Mouse (Mus musculus) cerebellum, adult 2 months (tissue): Measurements from ENCODE around the gene Ttyh1.

Experiments
- CTCF ChIP-seq: fragments of 200-500 bp; IDR thresholded peaks from 2 replicates; pipeline ENCODE4 v1.5.1; 2011; ENCODE audit warnings: low read depth, mild to moderate bottlenecking, control low read depth, low read length, moderate library complexity, borderline replicate concordance; ENCODE audit not compliant: insufficient read depth
- POLR2A ChIP-seq: fragments of 200-500 bp; IDR thresholded peaks from 2 replicates; pipeline ENCODE4 v1.6.1; 2011; ENCODE audit warnings: low read length, control low read depth, borderline replicate concordance; ENCODE audit not compliant: insufficient read depth

- TF ChIP-seq POLR2A (no peak), CTCF (no peak)
Measured at GRCm38 (mm10) chr7:4144766-4145551, 25.8 kb downstream of the Ttyh1 start.
